Mouse (Mus musculus) small intestine, adult 2 months (tissue): Measurements from ENCODE around the gene Lrfn5.

ENCODE experiments used
- CTCF ChIP-seq: fragments of 200-500 bp; IDR thresholded peaks from 2 replicates; pipeline ENCODE4 v1.5.1; 2012; ENCODE audit warnings: low read depth, mild to moderate bottlenecking, control low read depth, inconsistent platforms, low read length, moderate library complexity, mixed read lengths; ENCODE audit not compliant: insufficient replicate concordance, insufficient read length; ENCODE audit errors: extremely low read depth
- POLR2A ChIP-seq: fragments of 200-500 bp; IDR thresholded peaks from 2 replicates; pipeline ENCODE4 v1.6.1; 2012; ENCODE audit warnings: low read depth, mild to moderate bottlenecking, control low read depth, inconsistent platforms, low read length, moderate library complexity

DNA sequence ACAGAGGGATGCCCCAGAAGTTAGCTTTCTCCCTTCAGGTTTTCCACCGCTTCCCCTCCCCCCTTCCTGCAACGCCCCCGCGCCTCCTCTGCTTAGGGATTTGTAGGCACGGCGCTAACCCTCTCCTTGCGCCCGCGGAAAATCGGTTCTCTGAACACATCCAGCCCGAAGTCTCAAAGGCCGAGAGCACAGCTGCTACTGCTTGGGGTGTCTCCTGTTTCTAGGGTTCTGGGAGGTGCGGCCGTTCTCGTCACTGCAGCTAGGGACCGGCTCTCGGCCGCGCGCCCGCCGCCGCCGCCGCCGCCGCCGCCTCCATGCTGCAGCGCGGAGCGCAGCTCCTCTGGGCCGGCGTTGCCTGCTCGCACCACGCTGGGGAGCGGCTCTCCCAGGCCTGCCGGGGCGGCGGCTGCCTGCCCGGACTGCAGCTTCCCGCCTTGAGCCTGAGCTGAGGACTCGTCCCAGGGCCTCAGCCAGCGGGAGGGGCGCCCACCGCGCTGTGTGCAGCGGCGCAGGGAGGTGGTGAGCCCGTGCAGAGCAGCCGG is at the start of gene Lrfn5:
- TF ChIP-seq CTCF (no peak), POLR2A (no peak)
